Mouse (Mus musculus): ENCODE results near the gene Dnajb13.

The Dnajb13 gene

DNA sequence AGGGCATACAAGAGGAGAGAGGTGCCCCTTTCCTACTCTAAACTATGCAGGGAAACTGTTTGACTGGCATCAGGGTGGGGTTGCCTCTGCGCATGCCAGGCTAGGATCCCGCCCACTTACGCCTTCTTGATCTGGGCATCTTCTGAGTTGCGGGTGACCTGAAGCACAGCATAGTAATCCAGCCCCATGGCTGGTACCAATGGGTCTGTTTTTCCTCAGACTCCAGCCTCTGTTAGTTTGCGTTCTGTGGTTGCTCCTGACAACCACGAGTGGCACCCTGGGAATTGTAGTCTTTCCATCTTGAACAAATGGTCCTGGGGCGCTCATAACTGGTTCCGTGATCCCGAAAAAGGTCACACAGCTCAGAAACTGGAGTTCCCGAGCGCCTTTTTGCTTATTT lies at the start of gene Dnajb13:
Gene Dnajb13, minus strand, starts transcription at position 388 of the 400 bp plus-strand sequence.
- DNase-seq, result no peak

DNA sequence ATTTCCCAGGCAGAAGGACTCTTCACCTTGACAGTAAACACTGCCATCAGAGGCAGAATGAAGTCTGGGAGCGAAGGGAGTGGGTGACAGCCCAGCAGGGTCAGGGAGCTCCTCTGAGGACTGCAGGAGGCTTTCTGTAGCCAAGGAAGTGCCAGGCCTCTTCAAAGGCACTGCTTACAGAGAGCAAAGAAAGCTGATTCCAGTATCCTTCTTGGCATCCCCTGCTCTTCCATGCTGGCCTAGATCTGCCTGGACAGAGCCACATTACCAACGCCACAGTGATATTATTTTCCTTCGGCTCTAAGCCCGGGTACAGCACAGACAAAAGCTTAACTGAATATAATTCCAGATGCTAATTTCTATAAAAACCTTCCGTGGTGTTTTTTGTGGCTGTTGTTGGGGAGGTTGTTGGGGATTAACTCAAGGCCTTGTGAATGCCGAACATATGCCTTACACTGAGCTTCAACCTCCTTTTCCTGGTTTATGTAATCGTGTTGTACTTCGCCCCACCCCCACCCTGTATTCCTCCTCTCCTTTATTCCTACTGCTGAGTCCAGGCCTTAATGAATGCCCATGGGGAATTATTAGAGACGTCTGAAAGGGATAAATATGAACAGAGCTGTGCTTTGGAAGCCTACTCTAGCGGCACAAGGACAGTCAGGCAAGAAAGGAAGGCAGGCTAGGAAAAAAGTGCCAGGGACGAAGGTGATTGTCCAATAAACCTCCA lies 47.3 kb upstream of the Dnajb13 start:
- DNase-seq, result no peak

DNA sequence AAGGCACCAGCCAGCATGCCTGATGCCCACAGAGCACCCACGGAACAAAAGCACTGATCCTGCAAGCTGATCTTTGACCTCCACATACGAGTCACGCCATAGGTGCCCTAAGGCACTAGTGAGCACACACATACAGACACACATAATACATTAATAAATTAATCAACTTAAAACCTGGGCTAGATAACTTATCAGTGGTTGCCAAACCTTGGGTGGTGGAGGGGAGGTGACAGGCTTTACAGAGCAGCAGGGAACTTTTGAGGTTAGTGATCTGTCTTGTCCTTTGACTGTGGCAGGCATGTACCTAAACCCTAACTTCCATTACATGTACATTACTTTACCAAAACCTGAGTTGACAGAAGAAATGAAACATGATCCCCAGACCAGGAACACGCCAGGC lies 44.6 kb upstream of the Dnajb13 start:
- no peak for DNase-seq

DNA sequence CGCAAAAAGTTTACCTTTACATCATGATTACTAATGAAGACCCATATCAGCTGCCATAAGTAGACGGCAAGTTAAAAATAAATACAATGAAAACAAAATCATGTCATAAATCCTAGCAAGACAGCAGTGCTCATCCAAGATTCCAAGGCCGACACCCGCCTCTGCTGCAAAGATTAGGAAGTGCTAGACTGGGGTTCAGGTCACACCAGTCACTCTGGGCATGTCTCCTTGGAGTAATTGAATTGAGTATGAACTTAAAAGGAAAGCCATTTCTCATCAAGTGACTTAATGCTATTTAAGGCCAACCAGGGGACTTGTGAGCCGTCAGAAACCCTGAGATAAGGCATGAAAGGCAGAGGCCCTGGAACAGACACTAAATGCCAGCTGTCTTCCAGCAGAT lies 42.5 kb upstream of the Dnajb13 start:
- no peak for DNase-seq

DNA sequence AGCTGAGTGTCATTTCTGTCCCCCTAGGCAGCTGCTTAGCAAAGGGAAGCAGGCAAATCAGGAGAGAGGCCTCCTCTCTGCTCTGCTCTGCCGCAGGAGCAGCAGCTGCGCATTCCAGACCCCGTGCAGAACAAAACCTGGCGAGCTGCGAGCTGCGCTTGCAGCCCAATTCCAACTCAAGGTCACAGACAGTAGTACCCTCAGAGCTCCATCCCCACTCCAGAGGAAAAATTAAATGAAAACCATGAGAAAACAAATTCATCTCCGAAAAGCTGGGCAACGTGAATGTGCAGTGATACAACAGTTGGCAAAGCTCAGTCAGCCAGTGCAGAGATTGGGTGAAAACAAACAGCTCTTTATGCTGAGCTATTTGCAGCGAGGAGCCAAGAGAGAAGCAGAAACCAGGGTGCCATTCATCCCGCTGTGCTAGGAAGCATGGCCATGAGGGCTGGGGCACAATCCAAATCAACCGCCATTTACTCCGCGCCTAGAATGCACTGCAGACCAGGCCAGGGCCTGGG lies 40.7 kb upstream of the Dnajb13 start:
- DNase-seq, result no peak

- DNase-seq, result no peak
Observed at GRCm38 (mm10) chr7:100554939-100555338, 40.2 kb upstream of the Dnajb13 start.

DNA sequence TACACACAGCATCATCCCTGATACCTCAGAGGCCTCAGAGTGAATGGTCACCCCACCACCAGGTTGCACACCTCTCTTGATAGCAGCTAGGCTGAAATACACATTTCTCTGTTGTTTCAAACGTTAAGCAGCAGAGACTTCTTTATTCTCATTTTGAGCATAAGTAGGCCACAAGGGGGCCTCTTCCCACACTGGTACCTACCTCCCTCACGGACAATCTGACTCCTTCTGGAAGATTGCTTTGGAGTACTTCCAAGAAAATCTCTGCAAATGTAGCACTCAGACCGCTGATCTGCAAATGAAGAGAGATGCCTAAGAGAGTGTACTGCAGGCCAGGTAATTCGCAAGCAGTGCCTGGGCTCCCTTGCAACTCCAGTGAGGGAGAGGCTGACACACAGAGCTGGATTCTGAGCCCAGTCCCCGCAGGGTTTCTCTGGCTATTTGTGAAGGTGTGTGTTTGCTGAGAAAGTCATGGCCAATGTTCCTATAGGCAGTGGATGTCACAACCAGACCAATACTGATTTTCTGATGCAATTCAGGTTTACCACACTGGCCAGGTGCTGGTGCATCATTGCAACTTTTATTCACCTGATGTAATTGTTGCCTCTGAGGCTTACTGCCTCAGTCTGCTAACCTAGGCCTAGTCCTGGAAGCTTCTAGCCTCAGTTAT lies 35.7 kb upstream of the Dnajb13 start:
- DNase-seq, result no peak

GRCm38 (mm10) chr7:100549796-100550195 lies 35.0 kb upstream of the Dnajb13 start:
- DNase-seq, result no peak

DNA sequence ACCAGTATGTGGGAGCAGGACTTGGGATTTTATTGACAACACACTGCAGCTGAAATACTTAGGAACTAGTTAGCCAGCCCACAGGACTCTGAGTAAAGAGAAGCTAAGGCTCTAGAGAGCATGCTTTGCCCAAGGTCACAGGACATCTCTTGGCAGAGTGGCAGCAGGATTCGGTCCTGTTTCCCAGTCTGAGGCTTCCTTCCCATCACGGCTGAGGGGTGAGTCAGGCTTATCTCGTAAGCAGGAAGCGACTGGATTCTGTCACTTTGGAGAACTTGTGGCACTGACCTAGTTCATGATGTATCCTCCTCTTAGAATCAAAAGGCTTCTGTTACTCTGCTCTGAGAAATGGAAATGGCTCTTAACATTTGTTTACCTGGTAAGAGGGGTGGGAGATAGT lies 32.9 kb upstream of the Dnajb13 start:
- no peak for DNase-seq

DNA sequence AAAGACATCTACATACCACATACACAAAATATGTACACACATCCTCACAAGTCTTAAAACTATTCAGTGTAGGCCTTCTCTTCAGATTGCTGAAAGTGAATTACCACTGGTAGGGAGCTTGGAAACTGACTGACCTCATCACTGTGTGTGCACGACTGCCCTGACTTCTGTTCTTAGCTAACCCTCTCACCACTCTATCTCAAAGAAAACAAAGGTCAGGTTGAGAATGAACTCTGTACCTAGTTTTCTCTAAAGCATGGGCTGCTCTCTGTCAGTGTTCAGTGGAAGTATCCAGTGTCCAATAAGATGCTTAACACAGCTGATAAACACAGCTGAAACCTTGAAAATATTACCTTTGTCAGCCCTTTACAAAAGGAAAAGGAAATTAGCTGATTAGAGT lies 29.7 kb upstream of the Dnajb13 start:
- no peak for DNase-seq

- DNase-seq, result no peak
Observed at GRCm38 (mm10) chr7:100539516-100539915, 24.8 kb upstream of the Dnajb13 start.

- DNase-seq, result no peak
Observed at GRCm38 (mm10) chr7:100537519-100537902, 22.8 kb upstream of the Dnajb13 start.

- peak; percentile 87 for DNase-seq
Observed at GRCm38 (mm10) chr7:100536804-100537518, 22.2 kb upstream of the Dnajb13 start, which contains the start of gene Coa4. Gene Coa4 (plus strand): TSS chr7:100537071.

DNA sequence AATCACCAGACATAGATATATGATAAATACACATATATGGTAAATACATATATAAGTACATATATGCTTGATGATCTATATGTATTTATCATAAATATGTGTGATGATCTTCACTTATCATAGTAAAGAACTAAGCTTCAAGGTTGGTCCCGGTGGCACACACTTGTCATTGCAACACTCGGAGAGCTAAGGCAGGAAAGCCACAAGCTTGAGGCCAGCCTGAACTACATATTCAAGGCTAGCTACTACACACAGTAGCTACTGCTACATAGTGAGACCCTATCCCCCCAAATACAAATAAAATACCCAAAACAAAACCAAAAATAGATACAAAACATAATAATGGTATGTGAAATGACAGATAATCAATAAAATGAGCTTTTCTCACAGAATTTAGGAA lies 21.1 kb upstream of the Dnajb13 start:
- DNase-seq, result no peak

DNA sequence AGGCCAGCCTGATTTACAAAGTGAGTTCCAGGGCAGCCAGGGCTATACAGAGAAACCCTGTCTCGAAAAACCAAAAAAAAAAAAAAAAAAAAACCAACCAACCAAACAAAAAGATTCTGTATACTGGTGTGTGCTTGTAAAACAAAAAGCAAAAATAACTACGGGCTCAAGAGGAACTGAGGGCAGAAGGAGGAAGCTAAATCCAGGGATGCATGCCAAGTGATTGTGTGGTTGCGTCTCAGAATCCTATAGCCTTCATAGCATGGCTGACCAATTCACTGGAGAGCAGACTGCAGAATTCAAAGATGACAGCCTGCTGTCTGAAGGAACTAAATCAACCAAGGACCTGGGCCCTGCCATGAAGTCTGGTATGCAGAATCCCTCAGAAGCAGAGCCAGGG lies 19.5 kb upstream of the Dnajb13 start:
- no peak for DNase-seq

- DNase-seq, result no peak
Observed at GRCm38 (mm10) chr7:100533503-100533902, 18.7 kb upstream of the Dnajb13 start.

- DNase-seq, result no peak
Observed at GRCm38 (mm10) chr7:100530766-100531165, 16.0 kb upstream of the Dnajb13 start.

GRCm38 (mm10) chr7:100524669-100525068 lies 9.9 kb upstream of the Dnajb13 start:
- DNase-seq, result no peak

DNA sequence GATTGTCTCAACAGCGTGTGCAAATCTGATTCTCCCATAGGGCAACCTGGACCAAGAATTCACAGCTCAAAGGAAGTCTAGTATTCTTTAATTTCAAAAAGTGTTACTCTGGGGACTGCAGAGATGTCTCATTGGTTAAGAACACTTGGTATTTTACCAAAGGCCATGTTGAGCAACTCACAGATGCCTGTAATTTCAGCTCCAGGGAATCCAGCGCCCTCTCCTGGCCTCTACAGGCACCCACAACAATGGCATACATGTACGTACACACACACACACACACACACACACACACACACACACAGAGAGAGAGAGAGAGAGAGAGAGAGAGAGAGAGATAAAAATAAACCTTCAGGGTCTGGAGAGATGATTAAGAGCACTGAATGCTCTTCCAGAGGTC lies 7.5 kb upstream of the Dnajb13 start:
- no peak for DNase-seq

- peak; percentile 78 for DNase-seq
Observed at GRCm38 (mm10) chr7:100520663-100521285, 6.0 kb upstream of the Dnajb13 start.

GRCm38 (mm10) chr7:100520204-100520603 lies 5.4 kb upstream of the Dnajb13 start:
- DNase-seq, result no peak

DNA sequence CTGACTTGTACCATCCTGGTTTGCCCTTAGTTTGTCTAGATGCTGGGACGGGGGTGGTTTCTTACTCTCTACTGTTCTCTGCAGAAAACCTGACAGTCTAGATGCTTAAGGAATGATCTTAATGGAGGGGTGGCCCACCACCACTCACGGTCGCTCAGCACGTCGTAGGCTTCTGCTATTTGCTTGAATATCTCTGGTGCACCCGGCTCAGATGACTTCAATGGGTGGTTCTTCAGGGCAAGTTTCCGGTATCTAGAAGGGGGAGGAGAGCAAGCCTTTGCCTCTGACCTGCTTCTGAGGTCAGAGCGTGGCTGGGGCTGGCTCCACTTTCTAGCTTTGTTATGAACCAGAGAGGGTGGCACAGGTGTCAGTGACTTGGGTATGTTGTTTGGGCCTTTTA lies 3.2 kb downstream of the Dnajb13 start:
- no peak for DNase-seq

DNA sequence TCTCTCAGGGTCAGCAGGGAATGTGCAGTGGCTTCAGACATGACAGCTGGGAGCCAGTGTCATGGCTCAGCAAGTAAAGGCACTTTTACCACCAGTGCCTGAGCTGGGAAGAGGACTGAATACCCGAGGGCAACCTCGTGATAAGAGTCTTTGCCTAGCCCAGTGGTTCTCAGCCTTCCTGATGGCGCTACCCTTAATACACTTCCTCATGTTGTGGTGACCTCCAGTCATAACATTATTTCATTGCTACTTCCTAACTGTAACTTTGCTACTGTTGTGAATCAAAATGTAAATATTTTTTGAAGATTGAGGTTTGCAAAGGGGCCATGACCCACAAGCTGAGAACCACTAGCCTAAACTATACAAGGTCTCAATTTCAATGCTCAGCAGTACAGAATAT lies 6.1 kb downstream of the Dnajb13 start:
- DNase-seq, result no peak
